Mouse (Mus musculus) C2C12 (cell line): ENCODE data around the gene Nmt2. TPM values are rescaled to one million over a fixed set of nuclear protein-coding genes. Genes with fewer than 3 reads are reported as not detected.

Source experiments
- H3K27me3 ChIP-seq: one replicate; pipeline ENCODE4 v1.6.1; 2011; ENCODE audit not compliant: control insufficient read depth, insufficient read depth, insufficient read length
- H3K36me3 ChIP-seq: one replicate; pipeline ENCODE4 v1.6.1; 2011; ENCODE audit not compliant: control insufficient read depth, insufficient read depth
- H3K4me3 ChIP-seq: one replicate; pipeline ENCODE4 v1.5.1; 2011; ENCODE audit warnings: mild to moderate bottlenecking, control low read depth; ENCODE audit not compliant: poor library complexity, insufficient read depth, severe bottlenecking
- H3K79me2 ChIP-seq: one replicate; pipeline ENCODE4 v1.6.1; 2011; ENCODE audit not compliant: control insufficient read depth, insufficient read depth
- H3K79me3 ChIP-seq: one replicate; pipeline ENCODE4 v1.6.1; 2011; ENCODE audit warnings: low read depth, control low read depth
- H3ac ChIP-seq: one replicate; pipeline ENCODE3; 2011; ENCODE audit warnings: low read depth; ENCODE audit not compliant: control insufficient read depth, insufficient read length
- CEBPB ChIP-seq: IDR thresholded peaks from one replicate; pipeline ENCODE4 v1.6.1; 2011; ENCODE audit warnings: low read depth, mild to moderate bottlenecking, control low read depth, moderate library complexity
- CTCF ChIP-seq: IDR thresholded peaks from one replicate; pipeline ENCODE4 v1.5.1; 2011; ENCODE audit not compliant: control insufficient read depth, insufficient read depth, insufficient read length
- FOSL1 ChIP-seq: IDR thresholded peaks from one replicate; pipeline ENCODE4 v1.8.0; 2011; ENCODE audit warnings: mild to moderate bottlenecking, low read length; ENCODE audit not compliant: poor library complexity, insufficient read depth, severe bottlenecking
- MAX ChIP-seq: IDR thresholded peaks from one replicate; pipeline ENCODE4 v1.6.1; 2011; ENCODE audit warnings: mild to moderate bottlenecking, control low read depth
- MYOD1 ChIP-seq: IDR thresholded peaks from one replicate; pipeline ENCODE4 v1.6.1; 2011; ENCODE audit warnings: low read depth; ENCODE audit not compliant: control insufficient read depth, insufficient read length
- MYOG ChIP-seq: IDR thresholded peaks from one replicate; pipeline ENCODE4 v1.6.1; 2011; ENCODE audit not compliant: control insufficient read depth, insufficient read length; ENCODE audit errors: extremely low read depth
- USF1 ChIP-seq: IDR thresholded peaks from one replicate; pipeline ENCODE4 v1.6.1; 2011; ENCODE audit warnings: low read depth, mild to moderate bottlenecking, control low read depth, moderate library complexity
- polyA plus RNA-seq: library from polyadenylated mRNA; unstranded; fragments of >200 nt; fragmentation: generic; extraction: Trizol; gene quantifications from one replicate; pipeline ENCODE4 v1.2.1, GENCODE M21; 2012; ENCODE audit warnings: missing spikeins

Nmt2 gene
- polyA plus RNA-seq, 1 experiment, result 25.0 TPM

GRCm38 (mm10) chr2:3273349-3273748, 10.7 kb upstream of the Nmt2 start:
- no peaks in the 10 kb centered on the region for H3K79me3 ChIP-seq
- TF ChIP-seq MYOG, result no peak
- peak; percentile 40 for TF ChIP-seq CEBPB
- TF ChIP-seq FOSL1, result no peak
- no peaks in the 10 kb centered on the region for H3K79me2 ChIP-seq
- H3K27me3 ChIP-seq, result no peaks in the 10 kb centered on the region
- no peak overlapping the region for H3ac ChIP-seq
- H3K36me3 ChIP-seq, result no peaks in the 10 kb centered on the region
- no peak overlapping the region for H3K4me3 ChIP-seq

GRCm38 (mm10) chr2:3276106-3276505, 7.9 kb upstream of the Nmt2 start:
- no peak overlapping the region for H3K4me3 ChIP-seq
- H3K79me2 ChIP-seq, result no peaks in the 10 kb centered on the region
- no peaks in the 10 kb centered on the region for H3K27me3 ChIP-seq
- H3K79me3 ChIP-seq, result no peaks in the 10 kb centered on the region
- H3ac ChIP-seq, result no peak overlapping the region
- H3K36me3 ChIP-seq, result no peaks in the 10 kb centered on the region
- TF ChIP-seq MYOD1 (no peak), MYOG (no peak), CTCF (no peak), CEBPB (peak; percentile 16), FOSL1 (no peak), MAX (no peak), USF1 (no peak)

- H3K36me3 ChIP-seq, result no peaks in the 10 kb centered on the region
- peak; percentile 77 for TF ChIP-seq FOSL1
- TF ChIP-seq MYOD1, result peak; percentile 29
- peak; percentile 73 for TF ChIP-seq CEBPB
- TF ChIP-seq CTCF, result no peak
- peak; percentile 84 for TF ChIP-seq MAX
- no peak for TF ChIP-seq USF1
- H3K27me3 ChIP-seq, result no peaks in the 10 kb centered on the region
- no peak overlapping the region for H3K4me3 ChIP-seq
- H3K79me2 ChIP-seq, result no peaks in the 10 kb centered on the region
- H3ac ChIP-seq, result no peak overlapping the region
- no peaks in the 10 kb centered on the region for H3K79me3 ChIP-seq
These were observed 6.5 kb upstream of the Nmt2 start for GRCm38 (mm10) chr2:3277502-3277901.

DNA sequence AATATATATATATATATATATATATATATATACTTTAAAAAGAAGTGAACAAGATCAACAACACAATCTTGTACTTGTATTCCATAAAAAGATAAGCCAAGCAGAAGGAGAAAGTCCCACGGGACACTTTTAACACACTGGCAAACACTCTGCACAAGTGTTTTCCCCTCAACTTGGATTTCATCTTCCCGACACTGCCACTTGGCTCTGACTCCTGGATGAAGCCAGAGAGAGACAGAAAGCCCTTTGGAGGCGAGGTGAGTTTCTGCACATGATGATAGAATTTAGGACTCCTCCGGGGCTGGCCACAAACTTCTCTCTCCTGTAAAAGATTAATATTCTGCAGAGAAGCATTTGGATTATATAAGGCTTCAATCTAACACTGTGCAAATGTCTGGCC, 2.7 kb upstream of the Nmt2 start:
- Histone ChIP-seq H3K36me3 (no peaks in the 10 kb centered on the region), H3ac (no peak overlapping the region), H3K79me3 (peaks cover 16% of the 10 kb centered on the region), H3K79me2 (peaks cover 23% of the 10 kb centered on the region), H3K4me3 (no peak overlapping the region), H3K27me3 (no peaks in the 10 kb centered on the region)
- TF ChIP-seq CTCF, result no peak
- no peak for TF ChIP-seq MYOD1
- no peak for TF ChIP-seq USF1
- no peak for TF ChIP-seq CEBPB

DNA sequence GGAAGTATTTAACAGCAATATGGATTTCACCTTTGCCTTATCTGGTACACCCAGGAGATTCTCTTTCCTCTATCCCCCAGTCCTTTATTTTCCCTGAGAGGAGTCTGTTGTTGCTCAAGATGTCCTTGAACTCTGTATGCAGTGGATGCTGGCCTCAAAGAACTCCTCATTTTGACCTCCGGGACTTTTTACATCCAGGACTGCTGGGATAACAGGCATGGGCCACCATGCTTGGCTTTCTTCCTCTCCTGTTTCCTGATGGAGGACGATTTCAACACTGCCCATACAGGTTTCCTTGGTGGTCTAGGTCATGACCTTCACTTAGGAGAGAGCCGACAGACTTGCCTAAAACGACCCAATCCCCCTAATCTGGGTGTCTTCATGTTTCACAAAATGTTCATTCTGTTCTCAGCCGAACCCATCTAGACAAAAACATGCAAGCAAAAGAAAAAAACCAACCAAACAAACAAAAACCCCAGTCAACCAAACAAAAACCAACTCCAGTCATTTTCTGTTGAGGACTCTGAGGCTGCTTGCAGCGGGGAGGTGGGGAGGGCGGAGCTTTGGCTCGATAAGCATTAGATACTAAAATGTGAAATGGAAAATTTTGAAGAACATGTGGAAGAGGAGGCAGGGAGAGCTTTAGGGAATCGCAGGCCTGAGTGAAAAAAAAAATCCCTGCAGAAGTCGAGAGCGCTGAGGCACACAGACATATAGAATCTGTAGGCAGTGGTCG, 978 bp upstream of the Nmt2 start:
- Histone ChIP-seq H3K27me3 (no peaks in the 10 kb centered on the region), H3K4me3 (peak overlapping the region; percentile 31), H3K36me3 (no peaks in the 10 kb centered on the region), H3K79me3 (peaks cover 32% of the 10 kb centered on the region), H3ac (peak overlapping the region; percentile 53), H3K79me2 (peaks cover 41% of the 10 kb centered on the region)
- TF ChIP-seq CEBPB, result no peak
- TF ChIP-seq CTCF, result no peak
- TF ChIP-seq USF1, result no peak
- no peak for TF ChIP-seq MYOD1
- TF ChIP-seq MYOG, result no peak
- no peak for TF ChIP-seq MAX
- TF ChIP-seq FOSL1, result no peak

GRCm38 (mm10) chr2:3284473-3285180, 615 bp downstream of the Nmt2 start:
- Histone ChIP-seq H3K36me3 (no peaks in the 10 kb centered on the region), H3K79me2 (peaks cover 56% of the 10 kb centered on the region), H3K27me3 (no peaks in the 10 kb centered on the region), H3ac (peak overlapping the region; percentile 93), H3K4me3 (peak overlapping the region; percentile 88), H3K79me3 (peaks cover 48% of the 10 kb centered on the region)
- TF ChIP-seq MYOG (no peak), CTCF (no peak), MAX (no peak), MYOD1 (no peak), FOSL1 (no peak), CEBPB (no peak), USF1 (no peak)
